Mouse (Mus musculus) MN1 (cell line): Measurements from ENCODE around the gene Pdzd9.

Experiments
- DNase-seq: peaks from one replicate; pipeline ENCODE4 v3.0.0-alpha.2; 2016; ENCODE audit warnings: low spot score

Gene Pdzd9

GRCm38 (mm10) chr7:120635362-120635781 lies 34.8 kb downstream of the Pdzd9 start:
- no peak for DNase-seq

- peak; percentile 93 for DNase-seq
Measured at GRCm38 (mm10) chr7:120634711-120635361, 35.3 kb downstream of the Pdzd9 start, which contains the start of gene Uqcrc2. Uqcrc2 (plus strand) TSS chr7:120635176.

- DNase-seq: no peak
Measured at GRCm38 (mm10) chr7:120634301-120634700, 35.8 kb downstream of the Pdzd9 start.

- DNase-seq: peak; percentile 63
Measured at GRCm38 (mm10) chr7:120632518-120632917, 37.6 kb downstream of the Pdzd9 start.

- no peak for DNase-seq
Measured at GRCm38 (mm10) chr7:120620841-120621240, 49.3 kb downstream of the Pdzd9 start.

GRCm38 (mm10) chr7:120620075-120620771 lies 49.9 kb downstream of the Pdzd9 start:
- DNase-seq: no peak
